Mouse (Mus musculus): ENCODE measurements around the gene Gnptg. TPM values are rescaled to one million over a fixed set of nuclear protein-coding genes. Genes with fewer than 3 reads are reported as not detected.
"Not testable (repeated sequence)": the region's sequence is repeated elsewhere in the genome, so short reads cannot be mapped to it uniquely, and the experiment has no call there.

The Gnptg gene
- polyA plus RNA-seq, 1 experiment from 2014 or later: 91.6 TPM

- no peak overlapping the region for H3K27ac ChIP-seq
- 88% methylated on average over 3 of the region's 3 CpGs for WGBS
- H3K4me3 ChIP-seq: no peak overlapping the region
- no peak overlapping the region for H3K4me2 ChIP-seq
- no peaks in the 10 kb centered on the region for H3K9me3 ChIP-seq
- H3K36me3 ChIP-seq: peaks cover 53% of the 10 kb centered on the region
- H3K4me1 ChIP-seq (replicated peaks): no peaks in the 10 kb centered on the region
- no peak for ATAC-seq (ENCODE audit: low FRiP score)
- no peaks in the 10 kb centered on the region for H3K27me3 ChIP-seq
- no peak overlapping the region for H3K9ac ChIP-seq
Observed at GRCm38 (mm10) chr17:25230700-25231099, 9.2 kb downstream of the Gnptg start.

- not testable (repeated sequence) for H3K9me3 ChIP-seq; H3K27ac ChIP-seq; H3K9ac ChIP-seq; H3K4me1 ChIP-seq (replicated peaks); H3K27me3 ChIP-seq; H3K4me3 ChIP-seq; H3K4me2 ChIP-seq
- 85% methylated on average over 17 of the region's 17 CpGs for WGBS
- H3K36me3 ChIP-seq: peaks cover 49% of the 10 kb centered on the region
- ATAC-seq (ENCODE audit: low FRiP score): 0 out of 2 replicates have a peak, but pooled peaks have one; percentile 33
Observed at GRCm38 (mm10) chr17:25230014-25230655, 9.8 kb downstream of the Gnptg start.

- H3K4me3 ChIP-seq: no peak overlapping the region
- H3K9ac ChIP-seq: no peak overlapping the region
- peaks cover 1% of the 10 kb centered on the region; the same call in 1 of the 2 replicates for H3K4me1 ChIP-seq (replicated peaks)
- H3K27me3 ChIP-seq: no peaks in the 10 kb centered on the region
- no peak for ATAC-seq (ENCODE audit: low FRiP score)
- WGBS: 90% methylated on average over 5 of the region's 5 CpGs
- H3K9me3 ChIP-seq: no peaks in the 10 kb centered on the region
- no peak overlapping the region for H3K4me2 ChIP-seq
- H3K36me3 ChIP-seq: peaks cover 45% of the 10 kb centered on the region
- H3K27ac ChIP-seq: no peak overlapping the region
Observed at GRCm38 (mm10) chr17:25227991-25228390, 11.9 kb downstream of the Gnptg start.

- H3K4me3 ChIP-seq: no peak overlapping the region
- H3K27ac ChIP-seq: no peak overlapping the region
- peaks cover 35% of the 10 kb centered on the region for H3K36me3 ChIP-seq
- H3K9ac ChIP-seq: no peak overlapping the region
- H3K9me3 ChIP-seq: no peaks in the 10 kb centered on the region
- H3K4me1 ChIP-seq (replicated peaks): peaks cover 18% of the 10 kb centered on the region
- 0 out of 2 replicates have a peak, but pooled peaks cover 4% of the 10 kb centered on the region for H3K27me3 ChIP-seq
- ATAC-seq (ENCODE audit: low FRiP score): no peak
- H3K4me2 ChIP-seq: no peak overlapping the region
- 88% methylated on average over 4 of the region's 4 CpGs for WGBS
Observed at GRCm38 (mm10) chr17:25225659-25226058, 14.3 kb downstream of the Gnptg start.

- no peak overlapping the region for H3K4me2 ChIP-seq
- no peak overlapping the region for H3K4me3 ChIP-seq
- H3K9me3 ChIP-seq: no peaks in the 10 kb centered on the region
- 89% methylated on average over 7 of the region's 7 CpGs for WGBS
- H3K9ac ChIP-seq: no peak overlapping the region
- H3K4me1 ChIP-seq (replicated peaks): peaks cover 18% of the 10 kb centered on the region
- H3K27ac ChIP-seq: no peak overlapping the region
- no peak for ATAC-seq (ENCODE audit: low FRiP score)
- peaks cover 31% of the 10 kb centered on the region for H3K36me3 ChIP-seq
- 0 out of 2 replicates have a peak, but pooled peaks cover 4% of the 10 kb centered on the region for H3K27me3 ChIP-seq
Observed at GRCm38 (mm10) chr17:25224586-25225222, 15.2 kb downstream of the Gnptg start.

GRCm38 (mm10) chr17:25222951-25223601 lies 16.8 kb downstream of the Gnptg start:
- peak overlapping the region; percentile 66 for H3K4me2 ChIP-seq
- peaks cover 35% of the 10 kb centered on the region for H3K36me3 ChIP-seq
- WGBS: 47% methylated on average over 6 of the region's 6 CpGs
- H3K9ac ChIP-seq: peak overlapping the region; percentile 46; the same call in 1 of the 2 replicates
- peaks cover 18% of the 10 kb centered on the region for H3K4me1 ChIP-seq (replicated peaks)
- H3K4me3 ChIP-seq: peak overlapping the region; percentile 43
- peak overlapping the region; percentile 56; the same call in 1 of the 2 replicates for H3K27ac ChIP-seq
- no peaks in the 10 kb centered on the region for H3K9me3 ChIP-seq
- H3K27me3 ChIP-seq: 0 out of 2 replicates have a peak, but pooled peaks cover 4% of the 10 kb centered on the region
- ATAC-seq (ENCODE audit: low FRiP score): no peak

- H3K4me3 ChIP-seq: peak overlapping the region; percentile 43
- not testable (repeated sequence) for H3K27me3 ChIP-seq, H3K9me3 ChIP-seq
- WGBS: 19% methylated on average over 14 of the region's 28 CpGs
- peak; percentile 90 for ATAC-seq (ENCODE audit: low FRiP score)
- peak overlapping the region; percentile 56; the same call in 1 of the 2 replicates for H3K27ac ChIP-seq
- peak overlapping the region; percentile 46; the same call in 1 of the 2 replicates for H3K9ac ChIP-seq
- peaks cover 40% of the 10 kb centered on the region for H3K36me3 ChIP-seq
- peaks cover 18% of the 10 kb centered on the region for H3K4me1 ChIP-seq (replicated peaks)
- peak overlapping the region; percentile 66 for H3K4me2 ChIP-seq
Observed at GRCm38 (mm10) chr17:25222504-25222940, 17.4 kb downstream of the Gnptg start.

- H3K27me3 ChIP-seq: 0 out of 2 replicates have a peak, but pooled peaks cover 4% of the 10 kb centered on the region
- peak overlapping the region; percentile 71 for H3K9ac ChIP-seq
- ATAC-seq (ENCODE audit: low FRiP score): peak; percentile 82
- peak overlapping the region; percentile 66 for H3K4me2 ChIP-seq
- WGBS: 1% methylated on average over 25 of the region's 30 CpGs
- H3K9me3 ChIP-seq: no peaks in the 10 kb centered on the region
- peaks cover 18% of the 10 kb centered on the region for H3K4me1 ChIP-seq (replicated peaks)
- peaks cover 45% of the 10 kb centered on the region for H3K36me3 ChIP-seq
- H3K27ac ChIP-seq: peak overlapping the region; percentile 77
- peak overlapping the region; percentile 43 for H3K4me3 ChIP-seq
Observed at GRCm38 (mm10) chr17:25221821-25222503, 18.0 kb downstream of the Gnptg start.

- no peak for ATAC-seq (ENCODE audit: low FRiP score)
- Histone ChIP-seq H3K27me3 (0 out of 2 replicates have a peak, but pooled peaks cover 4% of the 10 kb centered on the region), H3K4me2 (no peak overlapping the region), H3K4me1 (replicated peaks) (peaks cover 18% of the 10 kb centered on the region), H3K9me3 (no peaks in the 10 kb centered on the region), H3K27ac (peak overlapping the region; percentile 77; the same call in 1 of the 2 replicates), H3K4me3 (no peak overlapping the region), H3K9ac (peak overlapping the region; percentile 71), H3K36me3 (peaks cover 47% of the 10 kb centered on the region)
- 92% methylated on average over 1 of the region's 1 CpGs for WGBS
Observed at GRCm38 (mm10) chr17:25220746-25221145, 19.2 kb downstream of the Gnptg start.

- no peak overlapping the region for H3K4me3 ChIP-seq
Observed at GRCm38 (mm10) chr17:25219492-25220295, 20.2 kb downstream of the Gnptg start.

GRCm38 (mm10) chr17:25218967-25219366 lies 21.0 kb downstream of the Gnptg start:
- no peak overlapping the region for H3K4me2 ChIP-seq

More at GRCm38 (mm10) chr17:25219492-25220295, 20.2 kb downstream of the Gnptg start:
- Histone ChIP-seq H3K9me3 (no peaks in the 10 kb centered on the region), H3K27ac (no peak overlapping the region), H3K9ac (no peak overlapping the region), H3K27me3 (0 out of 2 replicates have a peak, but pooled peaks cover 4% of the 10 kb centered on the region), H3K4me1 (replicated peaks) (peaks cover 18% of the 10 kb centered on the region), H3K4me2 (no peak overlapping the region), H3K36me3 (peaks cover 51% of the 10 kb centered on the region)
- no peak for ATAC-seq (ENCODE audit: low FRiP score)
- WGBS: 95% methylated on average over 15 of the region's 15 CpGs

More at GRCm38 (mm10) chr17:25218967-25219366, 21.0 kb downstream of the Gnptg start:
- 92% methylated on average over 9 of the region's 9 CpGs for WGBS
- peaks cover 18% of the 10 kb centered on the region for H3K4me1 ChIP-seq (replicated peaks)
- 0 out of 2 replicates have a peak overlapping the region, but pooled peaks have one; percentile 8 for H3K9ac ChIP-seq
- no peak overlapping the region for H3K4me3 ChIP-seq
- no peak for ATAC-seq (ENCODE audit: low FRiP score)
- no peaks in the 10 kb centered on the region for H3K9me3 ChIP-seq
- H3K27me3 ChIP-seq: 0 out of 2 replicates have a peak, but pooled peaks cover 4% of the 10 kb centered on the region
- H3K27ac ChIP-seq: no peak overlapping the region
- peaks cover 58% of the 10 kb centered on the region for H3K36me3 ChIP-seq

All from hindbrain, embryonic 13.5 days (tissue).